Mouse (Mus musculus): ENCODE data around the gene Kcnmb1.

Gene Kcnmb1

GRCm38 (mm10) chr11:33962688-33963407 lies at the start of gene Kcnmb1:
Gene Kcnmb1 (plus strand): TSS chr11:33963013.
- DNase-seq (ENCODE audit: low spot score), result peak; percentile 25

- DNase-seq (ENCODE audit: low spot score), result no peak
Measured at GRCm38 (mm10) chr11:33913061-33913460, 49.8 kb upstream of the Kcnmb1 start.

- no peak for DNase-seq (ENCODE audit: low spot score)
Measured at GRCm38 (mm10) chr11:33914216-33914615, 48.6 kb upstream of the Kcnmb1 start.

GRCm38 (mm10) chr11:33917574-33917973 lies 45.2 kb upstream of the Kcnmb1 start:
- DNase-seq (ENCODE audit: low spot score), result peak; percentile 26

GRCm38 (mm10) chr11:33918424-33918823 lies 44.4 kb upstream of the Kcnmb1 start:
- no peak for DNase-seq (ENCODE audit: low spot score)

- DNase-seq (ENCODE audit: low spot score), result no peak
Measured at GRCm38 (mm10) chr11:33919826-33920225, 43.0 kb upstream of the Kcnmb1 start.

- no peak for DNase-seq (ENCODE audit: low spot score)
Measured at GRCm38 (mm10) chr11:33921451-33921850, 41.4 kb upstream of the Kcnmb1 start.

GRCm38 (mm10) chr11:33923031-33923430 lies 39.8 kb upstream of the Kcnmb1 start:
- no peak for DNase-seq (ENCODE audit: low spot score)

GRCm38 (mm10) chr11:33925778-33926177 lies 37.0 kb upstream of the Kcnmb1 start:
- DNase-seq (ENCODE audit: low spot score), result no peak

- DNase-seq (ENCODE audit: low spot score), result no peak
Measured at GRCm38 (mm10) chr11:33926551-33926950, 36.3 kb upstream of the Kcnmb1 start.

- DNase-seq (ENCODE audit: low spot score), result no peak
Measured at GRCm38 (mm10) chr11:33927321-33927720, 35.5 kb upstream of the Kcnmb1 start.

- DNase-seq (ENCODE audit: low spot score), result no peak
Measured at GRCm38 (mm10) chr11:33927836-33928235, 35.0 kb upstream of the Kcnmb1 start.

GRCm38 (mm10) chr11:33928658-33929057 lies 34.2 kb upstream of the Kcnmb1 start:
- no peak for DNase-seq (ENCODE audit: low spot score)

- no peak for DNase-seq (ENCODE audit: low spot score)
Measured at GRCm38 (mm10) chr11:33929412-33929811, 33.4 kb upstream of the Kcnmb1 start.

- peak; percentile 24 for DNase-seq (ENCODE audit: low spot score)
Measured at GRCm38 (mm10) chr11:33931836-33932385, 30.9 kb upstream of the Kcnmb1 start.

GRCm38 (mm10) chr11:33932386-33933111 lies 30.3 kb upstream of the Kcnmb1 start:
- no peak for DNase-seq (ENCODE audit: low spot score)

- no peak for DNase-seq (ENCODE audit: low spot score)
Measured at GRCm38 (mm10) chr11:33934286-33934685, 28.5 kb upstream of the Kcnmb1 start.

GRCm38 (mm10) chr11:33937641-33938040 lies 25.2 kb upstream of the Kcnmb1 start:
- no peak for DNase-seq (ENCODE audit: low spot score)

GRCm38 (mm10) chr11:33938561-33939274 lies 24.1 kb upstream of the Kcnmb1 start:
- no peak for DNase-seq (ENCODE audit: low spot score)

GRCm38 (mm10) chr11:33939456-33940113 lies 23.2 kb upstream of the Kcnmb1 start:
- no peak for DNase-seq (ENCODE audit: low spot score)

GRCm38 (mm10) chr11:33943565-33943964 lies 19.2 kb upstream of the Kcnmb1 start:
- DNase-seq (ENCODE audit: low spot score), result no peak
